Mouse (Mus musculus): ENCODE results near the gene Prrc2c. TPM values are rescaled to one million over a fixed set of nuclear protein-coding genes. Genes with fewer than 3 reads are reported as not detected.

Prrc2c gene
- total RNA-seq, 1 experiment, result 164 TPM

DNA sequence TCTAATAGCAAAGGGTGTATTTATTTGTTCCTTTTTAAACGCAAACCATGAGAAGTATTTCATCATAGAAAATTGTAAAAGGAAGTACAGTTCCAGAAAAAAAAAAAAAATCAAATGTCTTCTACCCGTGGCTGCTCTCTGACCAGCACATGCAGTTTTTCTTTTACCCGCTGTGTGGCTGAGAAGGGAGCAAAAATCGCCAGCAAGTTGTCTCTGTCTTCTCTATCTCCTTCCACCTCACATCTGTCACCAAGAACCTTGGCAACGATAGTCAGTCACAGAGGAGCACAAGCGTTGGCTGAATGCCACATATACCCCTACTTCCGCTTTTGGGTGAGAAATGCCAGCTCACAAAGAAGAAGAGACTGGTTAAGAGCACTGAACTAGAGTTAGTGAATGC lies 115.1 kb downstream of the Prrc2c start:
- Histone ChIP-seq H3K4me1 (ENCODE audit: control insufficient read depth in 2 of 2, insufficient read depth in 2 of 2, low read length in 2 of 2, poor library complexity in 1 of 2) (no peaks in the 10 kb centered on the region), H3K27ac (ENCODE audit: insufficient read depth, low read depth, low read length, poor library complexity, severe bottlenecking) (no peak overlapping the region), H3K4me3 (ENCODE audit: insufficient read depth in 1 of 2, low read depth in 1 of 2, low read length in 2 of 2, poor library complexity in 1 of 2, severe bottlenecking in 1 of 2) (no peak overlapping the region), H3K36me3 (ENCODE audit: control insufficient read depth, insufficient read depth, low read length, poor library complexity, severe bottlenecking) (no peaks in the 10 kb centered on the region), H3K9me3 (ENCODE audit: control insufficient read depth, insufficient read depth, low read depth, low read length) (no peaks in the 10 kb centered on the region), H3K9ac (ENCODE audit: insufficient read depth, low read depth, low read length, poor library complexity, severe bottlenecking) (no peak overlapping the region)
- in situ Hi-C loops (cut with MboI; ENCODE audit: low sequenced_read_pairs in 2 of 2, unreplicated experiment in 2 of 2), result no loop called here
- TF ChIP-seq MAFK (IDR thresholded peaks at IDR 0.05; ENCODE audit: insufficient read depth, low read depth, low read length) (no peak), HCFC1 (IDR thresholded peaks at IDR 0.05; ENCODE audit: borderline replicate concordance, insufficient read depth, low read length) (no peak)
- no peak for DNase-seq (ENCODE audit: low read depth, low spot score)

DNA sequence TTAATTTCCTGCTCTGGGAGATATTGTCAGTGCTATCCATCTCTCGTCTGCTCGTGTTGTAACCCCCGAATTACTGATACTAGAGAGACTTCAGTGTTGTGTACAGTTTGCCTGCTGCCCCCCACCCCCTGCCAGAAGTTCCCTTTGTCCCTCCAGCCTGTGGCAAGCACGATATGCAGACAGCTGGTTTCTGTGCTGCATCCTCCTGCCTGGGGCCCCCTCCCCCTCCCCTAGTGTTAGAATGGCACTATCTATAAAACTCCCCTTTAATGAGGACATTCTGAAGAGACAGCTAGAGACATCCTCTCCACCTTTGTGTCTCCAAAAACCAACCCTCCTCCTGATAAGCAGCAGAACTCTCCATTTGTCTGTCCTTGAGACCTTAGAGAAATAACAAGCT lies 116.5 kb downstream of the Prrc2c start:
- TF ChIP-seq CHD2 (IDR thresholded peaks at IDR 0.05; ENCODE audit: low read depth, low read length) (no peak), ZC3H11A (IDR thresholded peaks at IDR 0.05; ENCODE audit: borderline replicate concordance, low read depth, low read length) (no peak), HCFC1 (IDR thresholded peaks at IDR 0.05; ENCODE audit: borderline replicate concordance, insufficient read depth, low read length) (no peak), MAFK (IDR thresholded peaks at IDR 0.05; ENCODE audit: insufficient read depth, low read depth, low read length) (no peak), ZNF384 (IDR thresholded peaks at IDR 0.05; ENCODE audit: low read depth, low read length) (no peak)
- H3K4me3 ChIP-seq (ENCODE audit: insufficient read depth in 1 of 2, low read depth in 1 of 2, low read length in 2 of 2, poor library complexity in 1 of 2, severe bottlenecking in 1 of 2), result no peak overlapping the region
- H3K36me3 ChIP-seq (ENCODE audit: control insufficient read depth, insufficient read depth, low read length, poor library complexity, severe bottlenecking), result no peaks in the 10 kb centered on the region
- H3K9ac ChIP-seq (ENCODE audit: insufficient read depth, low read depth, low read length, poor library complexity, severe bottlenecking), result no peak overlapping the region
- no peaks in the 10 kb centered on the region for H3K4me1 ChIP-seq (ENCODE audit: control insufficient read depth in 2 of 2, insufficient read depth in 2 of 2, low read length in 2 of 2, poor library complexity in 1 of 2)
- H3K27ac ChIP-seq (ENCODE audit: insufficient read depth, low read depth, low read length, poor library complexity, severe bottlenecking), result no peak overlapping the region
- H3K9me3 ChIP-seq (ENCODE audit: control insufficient read depth, insufficient read depth, low read depth, low read length), result no peaks in the 10 kb centered on the region
- DNase-seq (ENCODE audit: low read depth, low spot score), result no peak
- in situ Hi-C loops (cut with MboI; ENCODE audit: low sequenced_read_pairs in 2 of 2, unreplicated experiment in 2 of 2), result no loop called here

Other genes with a start within 250 kb of the Prrc2c start
- 26.8 and 30.5 TPM in 2 replicates for gene Mettl13, start 192.0 kb downstream of the Prrc2c start, total RNA-seq (2012; rRNA removed)
- 4.3 and 7.3 TPM in 2 replicates for gene Vamp4, start 170.0 kb downstream of the Prrc2c start, total RNA-seq (2012; rRNA removed)
- gene Myoc, start 101.4 kb downstream of the Prrc2c start, total RNA-seq (2012; rRNA removed), result not detected in 2 replicates
- not detected in 2 replicates for gene Myocos, start 82.3 kb downstream of the Prrc2c start, total RNA-seq (2012; rRNA removed)
- not detected in 2 replicates for gene Fmo4, start 73.4 kb upstream of the Prrc2c start, total RNA-seq (2012; rRNA removed)
- gene Fmo1, start 126.1 kb upstream of the Prrc2c start, total RNA-seq (2012; rRNA removed), result 0.36 TPM in 1 of 2 replicates, not detected in the other
- gene Fmo2, start 158.2 kb upstream of the Prrc2c start, total RNA-seq (2012; rRNA removed), result not detected in 2 replicates
- not detected in 2 replicates for gene Fmo6, start 197.0 kb upstream of the Prrc2c start, total RNA-seq (2012; rRNA removed)
- not detected in 2 replicates for gene Fmo3, start 244.0 kb upstream of the Prrc2c start, total RNA-seq (2012; rRNA removed)